Mouse (Mus musculus) lung, postnatal 0 days (tissue): ENCODE results near the gene Nfatc2. TPM values are rescaled to one million over a fixed set of nuclear protein-coding genes. Genes with fewer than 3 reads are reported as not detected.
A peak's percentile ranks its signal among the peaks of the same experiment; 100 is the strongest.

Source experiments
- ATAC-seq: fragments of 200-750 bp; cut with Nextera tagmentation; 2 replicates; pipeline ENCODE4 v1.8.0; 2017; ENCODE audit warnings: moderate library complexity
- DNase-seq: peaks from one replicate; pipeline ENCODE4 v3.0.0-alpha.2; 2016; ENCODE audit warnings: low spot score
- H3K27ac ChIP-seq: fragments of 300-500 bp; sonication (generic); 2 replicates; pipeline ENCODE4 v1.5.1; 2014; ENCODE audit warnings: antibody characterized with exemption, mild to moderate bottlenecking, low read length, mixed read lengths
- H3K27me3 ChIP-seq: fragments of 300-500 bp; sonication (generic); replicated peaks from 2 replicates; pipeline ENCODE4 v1.6.1; 2014; ENCODE audit warnings: low read length, mixed read lengths; ENCODE audit not compliant: insufficient read depth
- H3K36me3 ChIP-seq: fragments of 300-500 bp; sonication (generic); 2 replicates; pipeline ENCODE4 v1.6.1; 2014; ENCODE audit warnings: low read length, mixed read lengths; ENCODE audit not compliant: insufficient read depth
- H3K4me1 ChIP-seq: fragments of 300-500 bp; sonication (generic); 2 replicates; pipeline ENCODE4 v1.6.1; 2014; ENCODE audit warnings: antibody characterized with exemption, low read depth, low read length, mixed read lengths; ENCODE audit not compliant: insufficient read depth
- H3K4me2 ChIP-seq: fragments of 300-500 bp; sonication (generic); replicated peaks from 2 replicates; pipeline ENCODE4 v1.6.1; 2014; ENCODE audit warnings: low read depth, mild to moderate bottlenecking, low read length, moderate library complexity, mixed read lengths
- H3K4me3 ChIP-seq: fragments of 300-500 bp; sonication (generic); 2 replicates; pipeline ENCODE4 v1.5.1; 2014; ENCODE audit warnings: low read depth, low read length
- H3K9ac ChIP-seq: fragments of 300-500 bp; sonication (generic); replicated peaks from 2 replicates; pipeline ENCODE4 v1.6.1; 2014; ENCODE audit warnings: low read depth, mild to moderate bottlenecking
- H3K9me3 ChIP-seq: fragments of 300-500 bp; sonication (generic); 2 replicates; pipeline ENCODE4 v1.6.1; 2016; ENCODE audit warnings: low read length, mixed read lengths
- CTCF ChIP-seq: IDR thresholded peaks from 2 replicates; pipeline ENCODE4 v1.5.1; 2016; ENCODE audit warnings: antibody characterized with exemption, mild to moderate bottlenecking
- EP300 ChIP-seq: IDR thresholded peaks from 2 replicates; pipeline ENCODE4 v1.6.1; 2016; ENCODE audit warnings: antibody characterized with exemption, mild to moderate bottlenecking, control low read depth
- WGBS: fragments of 180-500 bp; shearing (Covaris S2); extraction: QIAGEN DNeasy Blood & Tissue Kit; methylation state at CpG from one replicate; pipeline ENCODE4 v1.1.7; 2014; 5-methylcytosine and 5-hydroxymethylcytosine counted together
- polyA plus RNA-seq: library from polyadenylated mRNA; unstranded; fragments of >200 nt; fragmentation: Nextera tagmentation; extraction: Ambion mirVana; gene quantifications from 2 replicates; pipeline ENCODE4 v1.2.1, GENCODE M21; 2015

Nfatc2 gene
- polyA plus RNA-seq, 1 experiment from 2014 or later: 0.72 TPM

- no peak overlapping the region for H3K27ac ChIP-seq
- TF ChIP-seq CTCF (no peak), EP300 (no peak)
- no peaks in the 10 kb centered on the region for H3K4me1 ChIP-seq
- 0 out of 2 replicates have a peak, but pooled peaks cover 3% of the 10 kb centered on the region for H3K27me3 ChIP-seq
- no peak overlapping the region for H3K4me2 ChIP-seq
- WGBS: 61% methylated on average over 7 of the region's 7 CpGs
- no peak overlapping the region for H3K9ac ChIP-seq
- H3K4me3 ChIP-seq: no peak overlapping the region
- no peaks in the 10 kb centered on the region for H3K9me3 ChIP-seq
- DNase-seq (no peak), ATAC-seq (no peak)
- H3K36me3 ChIP-seq: no peaks in the 10 kb centered on the region
Observed at GRCm38 (mm10) chr2:168577381-168577780, 24.1 kb downstream of the Nfatc2 start.

GRCm38 (mm10) chr2:168575834-168576233 is 25.6 kb downstream of the Nfatc2 start:
- H3K4me1 ChIP-seq: no peaks in the 10 kb centered on the region
- DNase-seq (no peak), ATAC-seq (no peak)
- H3K9ac ChIP-seq: no peak overlapping the region
- no peak overlapping the region for H3K4me3 ChIP-seq
- H3K36me3 ChIP-seq: no peaks in the 10 kb centered on the region
- H3K27ac ChIP-seq: no peak overlapping the region
- no peak for TF ChIP-seq EP300
- TF ChIP-seq CTCF: no peak
- H3K27me3 ChIP-seq: 0 out of 2 replicates have a peak, but pooled peaks cover 3% of the 10 kb centered on the region
- WGBS: 71% methylated on average over 5 of the region's 5 CpGs
- H3K4me2 ChIP-seq: no peak overlapping the region
- H3K9me3 ChIP-seq: no peaks in the 10 kb centered on the region

- no peaks in the 10 kb centered on the region for H3K4me1 ChIP-seq
Observed at GRCm38 (mm10) chr2:168574934-168575333, 26.5 kb downstream of the Nfatc2 start.

GRCm38 (mm10) chr2:168573866-168574265 is 27.6 kb downstream of the Nfatc2 start:
- ATAC-seq (no peak), DNase-seq (no peak)
- H3K4me2 ChIP-seq: no peak overlapping the region
- no peaks in the 10 kb centered on the region for H3K4me1 ChIP-seq
- no peak overlapping the region for H3K27ac ChIP-seq
- 83% methylated on average over 3 of the region's 3 CpGs for WGBS
- no peaks in the 10 kb centered on the region for H3K9me3 ChIP-seq
- H3K9ac ChIP-seq: no peak overlapping the region
- no peaks in the 10 kb centered on the region for H3K36me3 ChIP-seq
- H3K27me3 ChIP-seq: 0 out of 2 replicates have a peak, but pooled peaks cover 3% of the 10 kb centered on the region
- TF ChIP-seq EP300 (no peak), CTCF (no peak)
- H3K4me3 ChIP-seq: no peak overlapping the region

More at GRCm38 (mm10) chr2:168574934-168575333, 26.5 kb downstream of the Nfatc2 start:
- ATAC-seq (no peak), DNase-seq (no peak)
- Histone ChIP-seq H3K36me3 (no peaks in the 10 kb centered on the region), H3K27ac (no peak overlapping the region), H3K4me2 (no peak overlapping the region), H3K9me3 (no peaks in the 10 kb centered on the region), H3K9ac (no peak overlapping the region), H3K4me3 (no peak overlapping the region), H3K27me3 (0 out of 2 replicates have a peak, but pooled peaks cover 3% of the 10 kb centered on the region)
- WGBS: 39% methylated on average over 10 of the region's 10 CpGs
- TF ChIP-seq EP300 (no peak), CTCF (no peak)

- no peaks in the 10 kb centered on the region for H3K4me1 ChIP-seq
- 92% methylated on average over 32 of the region's 32 CpGs for WGBS
- no peak overlapping the region for H3K27ac ChIP-seq
- H3K4me3 ChIP-seq: no peak overlapping the region
- H3K4me2 ChIP-seq: no peak overlapping the region
- no peak for TF ChIP-seq EP300
- no peak for TF ChIP-seq CTCF
- H3K9ac ChIP-seq: no peak overlapping the region
- DNase-seq (no peak), ATAC-seq (no peak)
- no peaks in the 10 kb centered on the region for H3K9me3 ChIP-seq
- no peaks in the 10 kb centered on the region for H3K36me3 ChIP-seq
- 0 out of 2 replicates have a peak, but pooled peaks cover 3% of the 10 kb centered on the region for H3K27me3 ChIP-seq
Observed at GRCm38 (mm10) chr2:168571241-168571640, 30.2 kb downstream of the Nfatc2 start.

- Histone ChIP-seq H3K9ac (no peak overlapping the region), H3K4me1 (peaks cover 5% of the 10 kb centered on the region; the same call in 1 of the 2 replicates), H3K4me3 (no peak overlapping the region), H3K27ac (no peak overlapping the region), H3K27me3 (0 out of 2 replicates have a peak, but pooled peaks cover 7% of the 10 kb centered on the region), H3K4me2 (no peak overlapping the region), H3K9me3 (no peaks in the 10 kb centered on the region), H3K36me3 (no peaks in the 10 kb centered on the region)
- peak; percentile 48 for DNase-seq
- TF ChIP-seq CTCF (no peak), EP300 (no peak)
- WGBS: 73% methylated on average over 19 of the region's 19 CpGs
- ATAC-seq: peak; percentile 57
Observed at GRCm38 (mm10) chr2:168565538-168566253, 35.8 kb downstream of the Nfatc2 start.
